ENCODE assay signal across 43 mouse cellular contexts in genomic region chr7:98495591-98495990, GRCm38 (mm10). TPM values are rescaled to one million over a fixed set of nuclear protein-coding genes. Genes with fewer than 3 reads are reported as not detected.
"Had no signal": no experiment of that assay in that cellular context is flagged by ENCODE, and none has a peak within 500 bp of the region (broad histone marks: within the 10 kb centered on the region; RNA-seq: fewer than 3 reads in every experiment).

No protein-coding gene starts in this region.

- H3K4me1 ChIP-seq: midbrain, embryonic 15.5 days; neural tube, embryonic 12.5 days had no signal

- H3K4me3 ChIP-seq: limb, embryonic 10.5 days; limb, embryonic 12.5 days; limb, embryonic 13.5 days; limb, embryonic 15.5 days; liver, embryonic 12.5 days; liver, embryonic 13.5 days; liver, embryonic 15.5 days; lung, embryonic 15.5 days; midbrain, embryonic 10.5 days; midbrain, embryonic 12.5 days; midbrain, embryonic 13.5 days; midbrain, embryonic 15.5 days; myocyte; neural tube, embryonic 12.5 days; neural tube, embryonic 13.5 days had no signal

- H3K27ac ChIP-seq: limb, embryonic 10.5 days; limb, embryonic 12.5 days; limb, embryonic 13.5 days; limb, embryonic 15.5 days; liver, embryonic 12.5 days; liver, embryonic 13.5 days; liver, embryonic 14.5 days; liver, embryonic 15.5 days; lung, embryonic 15.5 days; macrophage; midbrain, embryonic 10.5 days; midbrain, embryonic 12.5 days; midbrain, embryonic 13.5 days; midbrain, embryonic 15.5 days; neural tube, embryonic 12.5 days; neural tube, embryonic 13.5 days had no signal

- DNase-seq: left cerebral cortex, postnatal 4 days; liver; liver, embryonic 13.5 days; liver, postnatal 0 days; lung, adult 18-20 months; lung, adult 2 months; lung, embryonic 14.5 days; lung, postnatal 10 days; lung, postnatal 14 days; lung, postnatal 36 days; lung, postnatal 4 days; midbrain, embryonic 14.5 days had no signal

RNA-seq across cellular contexts. Expression of gene Lrrc32, which starts 6.5 kb away (rescaled TPM):
- total RNA-seq: megakaryocyte, adult 5-6 weeks; megakaryocyte-erythroid progenitor cell, adult 5-6 weeks; monocyte, adult 5-6 weeks had no signal

RNA-seq across cellular contexts. Expression of gene Gucy2d, which starts 55.4 kb away (rescaled TPM):
- total RNA-seq: left cerebral cortex, postnatal 25 days; liver, adult 2 months; megakaryocyte progenitor cell, adult 5-6 weeks; megakaryocyte, adult 5-6 weeks; megakaryocyte-erythroid progenitor cell, adult 5-6 weeks; monocyte, adult 5-6 weeks had no signal
- polyA plus RNA-seq: limb, embryonic 11.5 days; limb, embryonic 13.5 days; limb, embryonic 14.5 days; limb, embryonic 15.5 days; liver, adult 2 months; liver, embryonic 11.5 days; liver, embryonic 12.5 days; liver, embryonic 13.5 days; liver, embryonic 14.5 days; liver, embryonic 15.5 days; liver, embryonic 16.5 days; liver, postnatal 0 days; lung, embryonic 14.5 days; lung, embryonic 15.5 days; lung, embryonic 16.5 days; lung, postnatal 0 days; macrophage; midbrain, embryonic 10.5 days; midbrain, embryonic 11.5 days; midbrain, embryonic 12.5 days; midbrain, embryonic 13.5 days; midbrain, embryonic 14.5 days; midbrain, embryonic 15.5 days; midbrain, postnatal 0 days; myocyte; neural tube, embryonic 11.5 days; neural tube, embryonic 12.5 days; neural tube, embryonic 13.5 days had no signal
